Mouse (Mus musculus): ENCODE measurements at regions not wholly inside any gene's neighbourhood (a gene's known extent, or its start where the extent isn't known, plus 50 kb on each side); places are given as distances from the start of the nearest gene placed in this dataset.

DNA sequence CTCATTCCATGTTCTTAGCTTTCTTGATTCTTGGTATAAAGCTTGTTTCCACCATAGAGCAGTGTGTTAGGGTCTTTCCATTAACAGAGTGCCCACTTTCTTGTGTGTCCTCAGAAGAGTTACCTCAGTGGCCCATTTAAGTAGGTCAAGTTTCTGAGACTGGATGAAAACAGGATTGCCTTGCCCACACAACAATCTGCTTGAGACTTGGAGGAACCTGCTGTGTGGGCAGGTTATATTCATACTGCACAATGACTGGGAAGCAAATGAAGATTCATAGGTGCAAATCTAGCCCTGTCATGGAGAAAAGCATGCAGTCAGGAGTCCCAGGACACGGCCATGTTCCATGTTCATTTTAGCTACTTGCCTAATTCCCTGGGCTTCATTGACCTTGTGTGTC is 1984.1 kb upstream of the Lrrc6 start:
- TF ChIP-seq POLR2A (IDR thresholded peaks at IDR 0.05; ENCODE audit: low read depth, low read length), result no peak
- no peak for TF ChIP-seq CTCF (IDR thresholded peaks at IDR 0.05; ENCODE audit: borderline replicate concordance, insufficient read depth, low read length)

Measured in embryonic fibroblast, embryonic 13.5 days (primary cell).